In genomic region chrX:38654681-38655080, GRCm38 (mm10) we compare ENCODE assay signal across 14 mouse cellular contexts. TPM values are rescaled to one million over a fixed set of nuclear protein-coding genes. Genes with fewer than 3 reads are reported as not detected.
A peak's percentile ranks its signal among the peaks of the same experiment; 100 is the strongest.
DNase-seq lines count a peak whose midpoint lies in the region; ATAC-seq and TF ChIP-seq lines count a peak whose summit lies in the region.
"Had no signal": no experiment of that assay in that cellular context is flagged by ENCODE, and none has a peak within 500 bp of the region (broad histone marks: within the 10 kb centered on the region; RNA-seq: fewer than 3 reads in every experiment).

No protein-coding gene starts in this region.

- ATAC-seq in kidney, postnatal 0 days (replicated peaks; ENCODE audit: low FRiP score, low read depth), result no peak
- ATAC-seq in kidney, embryonic 16.5 days (ENCODE audit: low FRiP score, low TSS enrichment), result no peak
- ATAC-seq: forebrain, embryonic 16.5 days had no signal

- no peak overlapping the region for H3K27ac ChIP-seq in kidney, postnatal 0 days
- no peak overlapping the region for H3K27ac ChIP-seq in kidney, embryonic 16.5 days (ENCODE audit: low read length)
- H3K27ac ChIP-seq in thymus, adult 2 months (ENCODE audit: control insufficient read depth, insufficient read depth, low read length), result no peak overlapping the region
- H3K27ac ChIP-seq: embryonic facial prominence, embryonic 13.5 days; limb, embryonic 15.5 days had no signal

- H3K9me3 ChIP-seq in kidney, postnatal 0 days (replicated peaks; ENCODE audit: low read length), result no peaks in the 10 kb centered on the region
- H3K9me3 ChIP-seq in kidney, embryonic 16.5 days (ENCODE audit: low read length), result peaks cover 7% of the 10 kb centered on the region; the same call in 1 of the 2 replicates
- H3K9me3 ChIP-seq: embryonic facial prominence, embryonic 13.5 days; limb, embryonic 15.5 days had no signal

- no peak overlapping the region for H3K4me3 ChIP-seq in kidney, postnatal 0 days (replicated peaks; ENCODE audit: low read depth, low read length)
- no peak overlapping the region for H3K4me3 ChIP-seq in kidney, embryonic 16.5 days (ENCODE audit: low read length)
- H3K4me3 ChIP-seq in thymus, adult 2 months (ENCODE audit: control insufficient read depth, insufficient read depth, low read length), result no peak overlapping the region
- H3K4me3 ChIP-seq: embryonic facial prominence, embryonic 13.5 days; limb, embryonic 15.5 days; megakaryocyte, embryonic 14.5 days; myocyte had no signal

- TF ChIP-seq CTCF in kidney, postnatal 0 days (IDR thresholded peaks at IDR 0.05; ENCODE audit: low read depth), result peak; percentile 23; the same call in 1 of the 2 replicates
- no peak for TF ChIP-seq CTCF in thymus, adult 2 months (IDR thresholded peaks at IDR 0.05; ENCODE audit: borderline replicate concordance, control insufficient read depth, extremely low read depth, insufficient read depth, low read length, poor library complexity)

- no peaks in the 10 kb centered on the region for H3K36me3 ChIP-seq in kidney, postnatal 0 days (ENCODE audit: insufficient read depth, low read length)
- H3K36me3 ChIP-seq in kidney, embryonic 16.5 days (ENCODE audit: insufficient read depth, low read length), result no peaks in the 10 kb centered on the region
- H3K36me3 ChIP-seq in thymus, adult 2 months (ENCODE audit: control insufficient read depth, insufficient read depth, low read length), result no peaks in the 10 kb centered on the region
- H3K36me3 ChIP-seq: embryonic facial prominence, embryonic 13.5 days; limb, embryonic 15.5 days had no signal

- no peaks in the 10 kb centered on the region for H3K27me3 ChIP-seq in kidney, postnatal 0 days (ENCODE audit: insufficient read depth, low read length)
- H3K27me3 ChIP-seq in kidney, embryonic 16.5 days (ENCODE audit: insufficient read depth, low read length), result no peaks in the 10 kb centered on the region
- no peaks in the 10 kb centered on the region for H3K27me3 ChIP-seq in thymus, adult 2 months (ENCODE audit: control insufficient read depth, insufficient read depth, low read length)
- H3K27me3 ChIP-seq: embryonic facial prominence, embryonic 13.5 days; limb, embryonic 15.5 days had no signal

- no peaks in the 10 kb centered on the region for H3K4me1 ChIP-seq in kidney, postnatal 0 days (replicated peaks; ENCODE audit: insufficient read depth, low read length)
- no peaks in the 10 kb centered on the region for H3K4me1 ChIP-seq in kidney, embryonic 16.5 days (ENCODE audit: insufficient read depth, low read length)
- no peaks in the 10 kb centered on the region for H3K4me1 ChIP-seq in thymus, adult 2 months (replicated peaks; ENCODE audit: control insufficient read depth, insufficient read depth, low read length)
- H3K4me1 ChIP-seq: embryonic facial prominence, embryonic 13.5 days; limb, embryonic 15.5 days; megakaryocyte, embryonic 14.5 days had no signal

- no peak for TF ChIP-seq POLR2A in thymus, adult 2 months (IDR thresholded peaks at IDR 0.05; ENCODE audit: control insufficient read depth, extremely low read depth, insufficient read depth, low read length, poor library complexity)

- H3K9ac ChIP-seq in kidney, postnatal 0 days (ENCODE audit: low read depth, low read length), result no peak overlapping the region
- no peak overlapping the region for H3K9ac ChIP-seq in kidney, embryonic 16.5 days (replicated peaks; ENCODE audit: low read length)
- H3K9ac ChIP-seq: embryonic facial prominence, embryonic 13.5 days; limb, embryonic 15.5 days had no signal

- H3K4me2 ChIP-seq in kidney, postnatal 0 days (ENCODE audit: low read length), result no peak overlapping the region
- no peak overlapping the region for H3K4me2 ChIP-seq in kidney, embryonic 16.5 days (replicated peaks; ENCODE audit: low read depth, low read length)
- H3K4me2 ChIP-seq: embryonic facial prominence, embryonic 13.5 days; limb, embryonic 15.5 days had no signal

- WGBS in kidney, postnatal 0 days, result 83% methylated on average over 5 of the region's 5 CpGs
- 91% methylated on average over 5 of the region's 5 CpGs for WGBS in kidney, embryonic 16.5 days
- 92% methylated on average over 5 of the region's 5 CpGs for WGBS in thymus, adult 2 months

- no peak for DNase-seq in kidney, postnatal 0 days (ENCODE audit: low spot score)
- peak; percentile 9 to 11 for DNase-seq in thymus, postnatal 36 days
- no peak for DNase-seq in thymus, adult 2 months
- peak; percentile 46 for DNase-seq in ZHBTc4 (ENCODE audit: low read depth, low spot score)
- no peak for DNase-seq in yolk sac, embryonic 10.5 days (ENCODE audit: low spot score)
- no peak for DNase-seq in kidney, postnatal 14 days
- DNase-seq: heart, postnatal 14 days; kidney, adult 8-10 months had no signal

RNA-seq across cellular contexts. Expression of gene C1galt1c1, which starts 19.8 kb away (rescaled TPM):
- 53.7 and 57.0 TPM in 2 replicates for polyA plus RNA-seq in kidney, postnatal 0 days (2015; fragmentation: Nextera tagmentation; extraction: Ambion mirVana)
- 36.4 and 37.3 TPM in 2 replicates for polyA plus RNA-seq in kidney, embryonic 16.5 days (2015; fragmentation: Nextera tagmentation; extraction: Ambion mirVana)
- 4.6 and 5.8 TPM in 2 replicates for polyA plus RNA-seq in thymus, adult 2 months (2012; rRNA removed)

RNA-seq across cellular contexts. Expression of gene Mcts1, which starts 54.3 kb away (rescaled TPM):
- polyA plus RNA-seq in kidney, postnatal 0 days (2015; fragmentation: Nextera tagmentation; extraction: Ambion mirVana), result 92.6 and 97.2 TPM in 2 replicates
- polyA plus RNA-seq in kidney, embryonic 16.5 days (2015; fragmentation: Nextera tagmentation; extraction: Ambion mirVana), result 77.7 and 81.7 TPM in 2 replicates
- polyA plus RNA-seq in thymus, adult 2 months (2012; rRNA removed), result 11.1 and 12.4 TPM in 2 replicates

Comparison
In these comparisons a context has a peak if more than half of its experiments do, and no peak if none do; other contexts are left out.
1. DNase-seq: peak in thymus, postnatal 36 days (2 of 2) and ZHBTc4 (single experiment); none in kidney, postnatal 0 days (single experiment), thymus, adult 2 months (single experiment), yolk sac, embryonic 10.5 days (single experiment) and kidney, postnatal 14 days (single experiment).